Mouse (Mus musculus): ENCODE data around the gene Gm42957. TPM values are rescaled to one million over a fixed set of nuclear protein-coding genes. Genes with fewer than 3 reads are reported as not detected.
"Not testable (repeated sequence)": the region's sequence is repeated elsewhere in the genome, so short reads cannot be mapped to it uniquely, and the experiment has no call there.

Gm42957 gene
- polyA plus RNA-seq, 1 experiment: 0.25 TPM

GRCm38 (mm10) chr3:96680269-96680956 is 45.1 kb downstream of the Gm42957 start:
- H3K27me3 ChIP-seq (ENCODE audit: control insufficient read depth, insufficient read depth, low read length): peaks cover 9% of the 10 kb centered on the region
- H3K4me1 ChIP-seq (ENCODE audit: control insufficient read depth, insufficient read depth, insufficient read length): no peaks in the 10 kb centered on the region
- TF ChIP-seq POLR2A (IDR thresholded peaks at IDR 0.05; ENCODE audit: low read depth, low read length) (no peak), CTCF (IDR thresholded peaks at IDR 0.05; ENCODE audit: extremely low read depth, insufficient read depth, insufficient read length, insufficient replicate concordance) (no peak)
- H3K27ac ChIP-seq (ENCODE audit: insufficient read depth, low read length): no peak overlapping the region
- H3K4me3 ChIP-seq (ENCODE audit: extremely low read depth, insufficient read depth, insufficient read length): no peak overlapping the region
- H3K36me3 ChIP-seq (ENCODE audit: control insufficient read depth, insufficient read depth, low read length): no peaks in the 10 kb centered on the region
- no peak for DNase-seq (ENCODE audit: low read depth in 1 of 2, low spot score in 2 of 2)
- 50% methylated on average over 12 of the region's 12 CpGs for WGBS

- Histone ChIP-seq H3K4me3 (ENCODE audit: extremely low read depth, insufficient read depth, insufficient read length) (no peak overlapping the region), H3K27me3 (ENCODE audit: control insufficient read depth, insufficient read depth, low read length) (peaks cover 11% of the 10 kb centered on the region), H3K27ac (ENCODE audit: insufficient read depth, low read length) (no peak overlapping the region), H3K4me1 (ENCODE audit: control insufficient read depth, insufficient read depth, insufficient read length) (no peaks in the 10 kb centered on the region), H3K36me3 (ENCODE audit: control insufficient read depth, insufficient read depth, low read length) (no peaks in the 10 kb centered on the region)
- 87% methylated on average over 3 of the region's 3 CpGs for WGBS
- no peak for TF ChIP-seq CTCF (IDR thresholded peaks at IDR 0.05; ENCODE audit: extremely low read depth, insufficient read depth, insufficient read length, insufficient replicate concordance)
- TF ChIP-seq POLR2A (IDR thresholded peaks at IDR 0.05; ENCODE audit: low read depth, low read length): no peak
- no peak for DNase-seq (ENCODE audit: low read depth in 1 of 2, low spot score in 2 of 2)
Measured at GRCm38 (mm10) chr3:96683496-96683895, 48.2 kb downstream of the Gm42957 start.

GRCm38 (mm10) chr3:96684151-96684821 is 49.0 kb downstream of the Gm42957 start:
- H3K36me3 ChIP-seq (ENCODE audit: control insufficient read depth, insufficient read depth, low read length): no peaks in the 10 kb centered on the region
- H3K27ac ChIP-seq (ENCODE audit: insufficient read depth, low read length): no peak overlapping the region
- no peak overlapping the region for H3K4me3 ChIP-seq (ENCODE audit: extremely low read depth, insufficient read depth, insufficient read length)
- no peak for TF ChIP-seq CTCF (IDR thresholded peaks at IDR 0.05; ENCODE audit: extremely low read depth, insufficient read depth, insufficient read length, insufficient replicate concordance)
- no peak for TF ChIP-seq POLR2A (IDR thresholded peaks at IDR 0.05; ENCODE audit: low read depth, low read length)
- no peaks in the 10 kb centered on the region for H3K4me1 ChIP-seq (ENCODE audit: control insufficient read depth, insufficient read depth, insufficient read length)
- H3K27me3 ChIP-seq (ENCODE audit: control insufficient read depth, insufficient read depth, low read length): peaks cover 11% of the 10 kb centered on the region
- 66% methylated on average over 17 of the region's 17 CpGs for WGBS
- no peak for DNase-seq (ENCODE audit: low read depth in 1 of 2, low spot score in 2 of 2)

- no peak overlapping the region for H3K27ac ChIP-seq (ENCODE audit: insufficient read depth, low read length)
- no peaks in the 10 kb centered on the region for H3K4me1 ChIP-seq (ENCODE audit: control insufficient read depth, insufficient read depth, insufficient read length)
- H3K27me3 ChIP-seq (ENCODE audit: control insufficient read depth, insufficient read depth, low read length): peaks cover 11% of the 10 kb centered on the region
- TF ChIP-seq CTCF (IDR thresholded peaks at IDR 0.05; ENCODE audit: extremely low read depth, insufficient read depth, insufficient read length, insufficient replicate concordance) (no peak), POLR2A (IDR thresholded peaks at IDR 0.05; ENCODE audit: low read depth, low read length) (no peak)
- H3K4me3 ChIP-seq (ENCODE audit: extremely low read depth, insufficient read depth, insufficient read length): no peak overlapping the region
- 28% methylated on average over 28 of the region's 28 CpGs for WGBS
- no peak for DNase-seq (ENCODE audit: low read depth in 1 of 2, low spot score in 2 of 2)
- H3K36me3 ChIP-seq (ENCODE audit: control insufficient read depth, insufficient read depth, low read length): no peaks in the 10 kb centered on the region
Measured at GRCm38 (mm10) chr3:96684822-96685156, 49.5 kb downstream of the Gm42957 start.

GRCm38 (mm10) chr3:96686057-96686456 is 50.8 kb downstream of the Gm42957 start:
- H3K4me1 ChIP-seq (ENCODE audit: control insufficient read depth, insufficient read depth, insufficient read length): not testable (repeated sequence)

GRCm38 (mm10) chr3:96688854-96689253 is 53.6 kb downstream of the Gm42957 start:
- DNase-seq (ENCODE audit: low read depth in 1 of 2, low spot score in 2 of 2): no peak
- no peaks in the 10 kb centered on the region for H3K36me3 ChIP-seq (ENCODE audit: control insufficient read depth, insufficient read depth, low read length)
- peaks cover 11% of the 10 kb centered on the region for H3K27me3 ChIP-seq (ENCODE audit: control insufficient read depth, insufficient read depth, low read length)
- no peak for TF ChIP-seq POLR2A (IDR thresholded peaks at IDR 0.05; ENCODE audit: low read depth, low read length)
- no peak for TF ChIP-seq CTCF (IDR thresholded peaks at IDR 0.05; ENCODE audit: extremely low read depth, insufficient read depth, insufficient read length, insufficient replicate concordance)
- H3K4me1 ChIP-seq (ENCODE audit: control insufficient read depth, insufficient read depth, insufficient read length): no peaks in the 10 kb centered on the region
- H3K27ac ChIP-seq (ENCODE audit: insufficient read depth, low read length): no peak overlapping the region
- 35% methylated on average over 11 of the region's 11 CpGs for WGBS
- H3K4me3 ChIP-seq (ENCODE audit: extremely low read depth, insufficient read depth, insufficient read length): no peak overlapping the region

More at GRCm38 (mm10) chr3:96686057-96686456, 50.8 kb downstream of the Gm42957 start:
- H3K36me3 ChIP-seq (ENCODE audit: control insufficient read depth, insufficient read depth, low read length); H3K27ac ChIP-seq (ENCODE audit: insufficient read depth, low read length); DNase-seq (ENCODE audit: low read depth in 1 of 2, low spot score in 2 of 2); H3K4me3 ChIP-seq (ENCODE audit: extremely low read depth, insufficient read depth, insufficient read length): not testable (repeated sequence)
- H3K27me3 ChIP-seq (ENCODE audit: control insufficient read depth, insufficient read depth, low read length): peaks cover 11% of the 10 kb centered on the region
- 92% methylated on average over 5 of the region's 5 CpGs for WGBS

GRCm38 (mm10) chr3:96690298-96690697 is 55.0 kb downstream of the Gm42957 start:
- Histone ChIP-seq H3K4me1 (ENCODE audit: control insufficient read depth, insufficient read depth, insufficient read length) (no peaks in the 10 kb centered on the region), H3K27me3 (ENCODE audit: control insufficient read depth, insufficient read depth, low read length) (peaks cover 4% of the 10 kb centered on the region; the same call in 1 of the 2 replicates), H3K27ac (ENCODE audit: insufficient read depth, low read length) (no peak overlapping the region), H3K4me3 (ENCODE audit: extremely low read depth, insufficient read depth, insufficient read length) (no peak overlapping the region), H3K36me3 (ENCODE audit: control insufficient read depth, insufficient read depth, low read length) (no peaks in the 10 kb centered on the region)
- WGBS: 50% methylated on average over 3 of the region's 3 CpGs
- DNase-seq (ENCODE audit: low read depth in 1 of 2, low spot score in 2 of 2): no peak
- TF ChIP-seq POLR2A (IDR thresholded peaks at IDR 0.05; ENCODE audit: low read depth, low read length): no peak
- no peak for TF ChIP-seq CTCF (IDR thresholded peaks at IDR 0.05; ENCODE audit: extremely low read depth, insufficient read depth, insufficient read length, insufficient replicate concordance)

All from spleen, adult 2 months (tissue).